Mouse (Mus musculus) heart, adult 2 months (tissue): ENCODE data around the gene Gabrb1.

Experiments used
- CTCF ChIP-seq: fragments of 200-600 bp; IDR thresholded peaks from 2 replicates; pipeline ENCODE4 v1.8.1; 2022; ENCODE audit warnings: antibody characterized with exemption, mild to moderate bottlenecking, moderate library complexity
- POLR2A ChIP-seq: fragments of 200-500 bp; IDR thresholded peaks from 2 replicates; pipeline ENCODE4 v1.6.1; 2011; ENCODE audit warnings: mild to moderate bottlenecking, low read depth, low read length, control low read depth; ENCODE audit not compliant: insufficient read depth

DNA sequence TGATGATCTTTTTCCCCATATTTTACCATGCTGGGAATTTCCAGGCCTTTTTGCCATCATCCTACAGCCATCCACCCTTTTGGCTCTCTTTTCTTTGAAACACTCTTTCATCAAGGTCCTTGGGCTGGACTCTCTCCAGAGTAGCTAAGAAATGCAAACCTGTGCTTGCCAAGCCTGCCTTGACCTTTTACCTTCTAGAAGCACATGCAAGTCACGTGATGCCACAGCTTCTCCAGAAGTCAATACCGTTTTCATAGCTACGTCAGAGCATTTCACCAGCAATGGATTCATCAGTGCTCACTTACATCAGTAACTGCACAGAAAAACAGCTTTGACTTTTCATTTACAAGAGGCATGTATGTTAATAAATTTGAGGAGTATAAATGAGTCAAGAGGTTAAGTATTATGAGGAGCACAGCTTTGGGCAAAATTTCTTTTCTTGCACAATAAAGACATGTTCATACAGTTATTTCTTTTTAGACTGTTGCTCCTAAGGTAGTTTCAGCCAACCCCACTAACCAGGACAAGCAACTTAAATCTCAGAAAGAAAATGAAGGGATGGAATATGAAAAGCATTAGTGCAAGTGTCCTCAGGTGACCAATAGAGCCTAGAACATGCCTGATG, 346.0 kb downstream of the Gabrb1 start:
- TF ChIP-seq CTCF (no peak), POLR2A (no peak)
